Mouse (Mus musculus): ENCODE results near the gene Cenpl. TPM values are rescaled to one million over a fixed set of nuclear protein-coding genes. Genes with fewer than 3 reads are reported as not detected.

Cenpl gene
- polyA plus RNA-seq, 1 experiment: 1.7 TPM

DNA sequence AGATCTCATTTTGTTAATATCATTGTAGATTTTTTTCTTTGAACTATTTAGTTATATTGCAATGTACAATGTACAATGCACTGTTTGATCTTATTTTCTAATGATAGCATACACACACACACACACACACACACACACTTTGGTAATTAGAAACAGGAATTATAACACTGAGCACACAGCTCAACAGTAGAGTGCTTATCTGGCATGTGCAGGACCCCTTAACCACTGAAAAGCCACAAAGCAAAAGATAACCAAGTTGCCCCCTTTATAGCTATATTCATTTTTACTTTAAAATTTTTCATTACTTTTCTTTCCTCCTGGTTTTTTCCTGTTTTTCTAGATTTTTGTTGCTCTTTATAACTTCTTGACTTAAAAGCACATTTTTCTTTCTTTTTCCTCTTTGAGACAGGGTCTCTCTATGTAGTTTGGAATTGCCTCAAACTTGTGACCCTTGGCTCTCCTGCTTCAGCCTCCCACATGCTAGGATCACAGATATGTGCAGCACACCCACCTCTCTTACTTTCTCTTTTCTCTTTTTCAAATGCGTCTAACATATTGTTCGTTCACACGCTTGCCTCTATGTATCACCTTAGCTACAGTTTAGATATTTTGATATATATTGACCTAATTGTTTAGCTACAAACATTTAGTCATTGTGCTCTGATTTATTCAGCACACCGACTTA, 29.4 kb downstream of the Cenpl start:
- H3K27ac ChIP-seq (ENCODE audit: insufficient read depth, low read length): no peak overlapping the region
- H3K4me3 ChIP-seq (ENCODE audit: insufficient read depth, low read length): no peak overlapping the region
- TF ChIP-seq POLR2A (IDR thresholded peaks at IDR 0.05; ENCODE audit: extremely low read depth, insufficient read depth, low read length) (no peak), CTCF (IDR thresholded peaks at IDR 0.05; ENCODE audit: extremely low read depth, insufficient read depth, low read length) (no peak)
- no peaks in the 10 kb centered on the region for H3K4me1 ChIP-seq (ENCODE audit: control insufficient read depth, insufficient read depth, low read length)

DNA sequence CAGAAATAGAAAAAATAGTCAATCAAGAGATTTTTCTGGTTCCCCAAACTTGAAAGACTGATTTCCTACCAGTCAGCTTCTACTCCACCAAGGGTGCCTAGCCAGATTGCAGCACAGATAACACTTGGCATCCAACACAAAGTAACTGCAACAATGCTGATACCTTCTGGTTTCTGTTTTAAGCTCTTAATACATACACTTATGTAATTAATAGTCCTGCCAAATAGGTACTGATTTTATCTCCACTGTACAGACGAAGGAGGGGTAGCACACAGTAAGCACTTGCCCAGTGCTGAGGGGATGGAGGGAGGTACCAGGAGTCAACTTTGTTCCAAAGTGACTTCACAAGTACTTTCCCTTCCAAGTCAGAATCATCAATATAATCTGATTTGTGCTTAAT, 33.3 kb downstream of the Cenpl start:
- TF ChIP-seq CTCF (IDR thresholded peaks at IDR 0.05; ENCODE audit: extremely low read depth, insufficient read depth, low read length) (no peak), POLR2A (IDR thresholded peaks at IDR 0.05; ENCODE audit: extremely low read depth, insufficient read depth, low read length) (no peak)
- H3K4me3 ChIP-seq (ENCODE audit: insufficient read depth, low read length): no peak overlapping the region
- H3K27ac ChIP-seq (ENCODE audit: insufficient read depth, low read length): no peak overlapping the region
- no peaks in the 10 kb centered on the region for H3K4me1 ChIP-seq (ENCODE audit: control insufficient read depth, insufficient read depth, low read length)

DNA sequence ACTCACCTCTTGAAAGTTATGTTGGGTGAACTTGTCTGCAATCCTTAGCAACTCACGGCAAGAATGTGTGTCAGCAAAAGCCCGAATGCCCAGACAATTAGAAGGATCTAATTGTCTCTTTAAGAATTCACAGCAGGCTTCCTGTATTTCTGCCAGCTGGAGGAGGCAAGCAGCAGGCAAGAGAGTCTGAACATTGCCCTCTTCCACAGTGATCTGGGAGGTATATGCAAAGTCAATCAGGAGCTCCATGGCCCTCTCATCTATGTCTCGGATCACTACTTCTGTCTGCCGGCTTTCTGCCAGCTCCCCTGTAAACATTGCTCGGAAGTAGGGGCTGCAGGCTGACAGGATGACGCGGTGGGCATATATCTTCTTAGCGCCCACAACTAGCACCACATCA, 38.7 kb downstream of the Cenpl start:
- H3K27ac ChIP-seq (ENCODE audit: insufficient read depth, low read length): no peak overlapping the region
- H3K4me3 ChIP-seq (ENCODE audit: insufficient read depth, low read length): no peak overlapping the region
- no peaks in the 10 kb centered on the region; the same call in 1 of the 2 replicates for H3K4me1 ChIP-seq (ENCODE audit: control insufficient read depth, insufficient read depth, low read length)
- TF ChIP-seq POLR2A (IDR thresholded peaks at IDR 0.05; ENCODE audit: extremely low read depth, insufficient read depth, low read length): no peak
- TF ChIP-seq CTCF (IDR thresholded peaks at IDR 0.05; ENCODE audit: extremely low read depth, insufficient read depth, low read length): no peak

DNA sequence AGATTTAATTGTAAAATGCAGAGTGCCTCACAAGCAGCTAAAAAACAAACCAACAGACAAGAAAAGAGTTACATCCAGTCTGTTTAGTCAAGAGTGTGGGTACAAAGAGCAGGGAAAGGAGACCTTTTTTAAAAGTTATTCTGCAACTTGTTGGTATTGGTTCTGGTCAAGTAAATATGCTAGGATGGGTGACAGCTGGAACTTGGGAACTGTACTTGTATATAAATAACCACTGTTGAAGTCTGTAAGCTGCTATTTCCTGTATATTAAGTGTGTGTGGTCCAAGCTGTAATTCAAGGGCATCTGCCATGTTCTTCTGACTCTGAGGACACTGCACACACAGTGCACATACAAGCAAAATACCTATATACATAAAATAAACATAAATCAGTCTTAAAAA, 44.1 kb downstream of the Cenpl start:
- no peak overlapping the region for H3K27ac ChIP-seq (ENCODE audit: insufficient read depth, low read length)
- no peaks in the 10 kb centered on the region; the same call in 1 of the 2 replicates for H3K4me1 ChIP-seq (ENCODE audit: control insufficient read depth, insufficient read depth, low read length)
- H3K4me3 ChIP-seq (ENCODE audit: insufficient read depth, low read length): no peak overlapping the region
- TF ChIP-seq CTCF (IDR thresholded peaks at IDR 0.05; ENCODE audit: extremely low read depth, insufficient read depth, low read length) (no peak), POLR2A (IDR thresholded peaks at IDR 0.05; ENCODE audit: extremely low read depth, insufficient read depth, low read length) (no peak)

DNA sequence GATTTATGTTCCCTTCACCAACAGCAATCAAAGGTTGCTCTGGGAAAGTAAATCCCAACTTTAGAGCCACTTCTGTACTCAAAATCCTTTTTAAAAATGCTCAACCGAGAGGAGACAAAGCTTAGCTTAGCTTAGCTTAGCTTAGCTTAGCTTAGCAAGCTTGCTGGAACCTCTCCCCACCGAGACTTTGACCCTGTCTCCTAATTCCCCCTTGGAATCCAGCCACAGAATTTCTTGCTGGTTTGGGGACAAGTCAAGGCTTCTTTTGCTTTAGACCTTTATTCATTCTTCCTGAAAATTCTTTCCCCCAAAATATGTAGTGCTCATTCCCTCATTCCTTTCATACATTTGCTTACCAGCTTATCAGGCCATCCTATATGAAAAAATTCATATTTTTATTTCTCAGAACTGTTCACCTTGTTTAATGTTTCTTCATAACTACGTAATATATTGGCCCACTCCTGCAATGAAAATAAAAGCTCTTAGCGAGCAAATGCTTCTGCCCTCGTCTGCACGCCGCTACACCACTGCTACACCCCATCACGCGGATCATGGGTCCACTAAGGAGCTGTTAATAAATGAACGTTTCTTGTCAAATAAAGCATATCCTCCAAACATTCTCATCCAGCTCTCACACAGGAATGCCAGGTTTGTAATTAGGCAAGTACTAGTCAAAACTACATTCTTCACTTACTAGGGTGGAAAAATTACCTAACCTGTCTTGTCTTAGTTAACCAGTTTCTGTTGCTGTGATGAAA, 52.3 kb downstream of the Cenpl start:
- TF ChIP-seq POLR2A (IDR thresholded peaks at IDR 0.05; ENCODE audit: extremely low read depth, insufficient read depth, low read length) (no peak), CTCF (IDR thresholded peaks at IDR 0.05; ENCODE audit: extremely low read depth, insufficient read depth, low read length) (no peak)
- no peak overlapping the region for H3K27ac ChIP-seq (ENCODE audit: insufficient read depth, low read length)
- no peak overlapping the region for H3K4me3 ChIP-seq (ENCODE audit: insufficient read depth, low read length)
- no peaks in the 10 kb centered on the region for H3K4me1 ChIP-seq (ENCODE audit: control insufficient read depth, insufficient read depth, low read length)

DNA sequence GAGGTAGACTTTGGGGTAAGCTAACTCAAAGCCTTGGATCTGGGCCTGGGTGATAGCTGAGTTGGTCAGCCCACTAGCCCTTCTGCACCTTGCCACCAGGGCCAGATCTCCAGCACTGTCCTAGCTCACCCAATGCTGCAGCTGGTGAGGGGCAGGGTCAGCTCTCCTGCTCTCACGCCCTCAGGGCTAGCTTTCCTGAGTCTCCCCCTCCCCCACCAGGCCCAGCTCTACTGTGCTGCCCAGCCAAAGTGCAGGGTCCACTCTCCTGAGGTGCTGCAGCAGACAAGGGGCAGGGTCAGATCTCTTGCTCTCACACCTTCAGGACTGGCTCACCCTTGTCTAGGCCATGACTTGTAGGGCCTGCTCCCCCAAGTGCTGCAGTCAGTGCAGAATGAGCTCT, 55.9 kb downstream of the Cenpl start:
- TF ChIP-seq POLR2A (IDR thresholded peaks at IDR 0.05; ENCODE audit: extremely low read depth, insufficient read depth, low read length) (no peak), CTCF (IDR thresholded peaks at IDR 0.05; ENCODE audit: extremely low read depth, insufficient read depth, low read length) (no peak)
- Histone ChIP-seq H3K4me1 (ENCODE audit: control insufficient read depth, insufficient read depth, low read length) (peaks cover 2% of the 10 kb centered on the region; the same call in 1 of the 2 replicates), H3K4me3 (ENCODE audit: insufficient read depth, low read length) (no peak overlapping the region), H3K27ac (ENCODE audit: insufficient read depth, low read length) (no peak overlapping the region)

DNA sequence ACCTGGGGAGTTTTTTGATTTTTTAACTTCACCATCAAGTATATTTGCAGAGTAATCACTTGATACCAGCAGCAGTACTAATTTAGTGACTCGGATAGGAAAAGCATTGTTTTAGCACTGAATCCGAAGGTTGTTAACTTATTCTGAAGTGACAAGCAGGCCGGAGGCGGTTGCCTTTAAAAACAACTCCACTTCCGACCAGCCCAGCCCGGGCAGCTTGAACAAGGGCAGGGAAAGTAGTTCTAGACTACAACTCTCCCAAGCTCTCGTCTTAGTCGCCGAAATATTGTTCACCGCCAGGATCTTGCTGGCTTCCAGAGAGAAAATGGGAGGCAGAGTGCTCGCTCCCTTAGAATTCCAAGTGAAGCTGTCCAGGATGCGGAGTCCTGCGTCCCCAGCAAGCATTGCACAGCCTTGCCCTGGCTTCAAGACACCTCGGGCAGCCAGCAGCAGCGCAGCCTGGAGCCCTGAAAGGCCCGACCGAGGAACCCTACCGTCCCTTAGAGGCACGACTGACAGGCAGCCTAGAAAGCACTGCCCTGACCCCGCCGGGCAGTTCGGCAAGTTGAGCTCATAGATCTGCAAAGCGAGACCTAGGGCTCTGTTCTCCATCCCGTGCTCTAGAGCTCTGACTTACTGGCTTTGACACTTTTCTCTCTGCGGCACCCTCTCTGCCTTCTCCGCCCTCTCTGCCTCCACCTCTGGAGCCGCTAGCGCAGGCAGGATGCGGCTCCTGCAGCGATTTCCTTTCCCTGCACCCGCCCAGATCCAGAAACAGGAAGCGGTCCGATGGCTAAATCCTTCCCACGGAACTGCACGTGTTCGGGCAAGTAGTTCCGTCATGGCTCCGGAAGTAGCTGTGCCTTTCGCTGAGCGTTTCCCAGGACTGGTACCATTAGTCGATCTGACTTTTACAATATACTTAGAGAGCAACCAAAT, 60.5 kb downstream of the Cenpl start, which contains the start of gene Klhl20:
Gene Klhl20 (minus strand): TSS at position 786 of the 939 bp plus-strand sequence.
- peaks cover 2% of the 10 kb centered on the region; the same call in 1 of the 2 replicates for H3K4me1 ChIP-seq (ENCODE audit: control insufficient read depth, insufficient read depth, low read length)
- H3K4me3 ChIP-seq (ENCODE audit: insufficient read depth, low read length): peak within 1 kb of the TSS; percentile 73
- peak within 1 kb of the TSS; percentile 41; the same call in 1 of the 2 replicates for H3K27ac ChIP-seq (ENCODE audit: insufficient read depth, low read length)
- TF ChIP-seq POLR2A (IDR thresholded peaks at IDR 0.05; ENCODE audit: extremely low read depth, insufficient read depth, low read length) (peak; percentile 92), CTCF (IDR thresholded peaks at IDR 0.05; ENCODE audit: extremely low read depth, insufficient read depth, low read length) (no peak)

Other genes with a start within 250 kb of the Cenpl start
- 9.9 and 10.8 TPM in 2 replicates for gene Rc3h1, start 164.3 kb upstream of the Cenpl start, polyA plus RNA-seq (2012; rRNA removed)
- 0.08 and 0.19 TPM in 2 replicates for gene Serpinc1, start 92.1 kb upstream of the Cenpl start, polyA plus RNA-seq (2012; rRNA removed)
- 4.8 and 5.1 TPM in 2 replicates for gene Zbtb37, start 35.9 kb upstream of the Cenpl start, polyA plus RNA-seq (2012; rRNA removed)
- 25.0 and 26.2 TPM in 2 replicates for gene Dars2, start 55 bp upstream of the Cenpl start, polyA plus RNA-seq (2012; rRNA removed)
- 13.4 and 14.1 TPM in 2 replicates for gene Klhl20, start 60.8 kb downstream of the Cenpl start, polyA plus RNA-seq (2012; rRNA removed)
- 38.5 and 41.3 TPM in 2 replicates for gene Ankrd45, start 72.0 kb downstream of the Cenpl start, polyA plus RNA-seq (2012; rRNA removed)
- not detected in 2 replicates for gene Tex50, start 88.6 kb downstream of the Cenpl start, polyA plus RNA-seq (2012; rRNA removed)
- 455 and 511 TPM in 2 replicates for gene Prdx6, start 180.5 kb downstream of the Cenpl start, polyA plus RNA-seq (2012; rRNA removed)